Mouse (Mus musculus): ENCODE data around the gene Trpm3. TPM values are rescaled to one million over a fixed set of nuclear protein-coding genes. Genes with fewer than 3 reads are reported as not detected.
A peak's percentile ranks its signal among the peaks of the same experiment; 100 is the strongest.

The Trpm3 gene
- polyA plus RNA-seq, 1 experiment from 2014 or later, result 17.5 TPM

DNA sequence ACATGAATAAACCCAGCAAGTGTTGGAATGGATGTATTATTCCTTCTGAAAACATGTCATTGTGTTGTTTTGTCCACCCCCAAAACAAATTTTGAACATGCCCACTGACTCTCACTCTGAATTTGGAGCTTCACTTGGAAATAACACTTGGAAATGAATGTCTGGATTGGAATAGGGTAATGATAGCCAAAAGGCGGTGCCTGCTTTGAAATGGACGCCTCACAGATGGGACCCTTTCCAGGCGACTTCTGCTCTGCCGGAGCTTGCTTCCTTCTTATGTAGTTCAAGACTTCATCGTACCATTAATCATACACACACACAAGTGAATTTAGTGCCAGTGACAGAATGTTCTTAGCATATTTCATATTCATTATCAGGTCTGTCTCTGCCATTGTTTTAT lies 312.4 kb downstream of the Trpm3 start:
- Histone ChIP-seq H3K4me1 (replicated peaks; ENCODE audit: control insufficient read depth, insufficient read depth, low read length) (peaks cover 4% of the 10 kb centered on the region), H3K9ac (replicated peaks; ENCODE audit: low read depth, low read length) (no peak overlapping the region), H3K27ac (ENCODE audit: low read length) (no peak overlapping the region), H3K4me2 (ENCODE audit: low read length) (no peak overlapping the region), H3K27me3 (replicated peaks; ENCODE audit: control insufficient read depth, insufficient read depth, low read length) (no peaks in the 10 kb centered on the region), H3K4me3 (replicated peaks; ENCODE audit: low read length) (no peak overlapping the region), H3K36me3 (ENCODE audit: control insufficient read depth, insufficient read depth) (no peaks in the 10 kb centered on the region), H3K9me3 (ENCODE audit: control insufficient read depth, low read length) (no peaks in the 10 kb centered on the region)
- no peak for ATAC-seq
- 84% methylated on average over 5 of the region's 5 CpGs for WGBS

DNA sequence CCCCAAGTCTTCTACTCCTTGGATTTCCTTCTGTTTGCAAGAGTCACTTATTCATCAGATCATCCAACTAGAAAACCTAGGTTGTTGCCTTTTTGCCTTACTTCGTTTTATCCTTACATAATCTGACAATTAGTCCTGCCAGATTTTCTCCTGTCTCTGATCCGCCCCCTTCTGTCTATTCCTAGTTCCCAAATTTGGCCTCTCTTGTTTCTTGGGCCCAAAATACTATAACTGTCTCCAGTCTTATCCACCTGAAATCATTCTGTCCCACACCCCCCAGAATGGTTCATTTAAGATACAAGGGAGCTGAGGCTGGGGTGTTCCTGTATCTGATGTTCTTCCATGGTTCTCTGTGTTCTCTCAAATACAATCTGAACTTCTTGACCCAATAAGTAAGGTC lies 318.1 kb downstream of the Trpm3 start:
- Histone ChIP-seq H3K4me3 (replicated peaks; ENCODE audit: low read length) (no peak overlapping the region), H3K4me2 (ENCODE audit: low read length) (no peak overlapping the region), H3K27ac (ENCODE audit: low read length) (no peak overlapping the region), H3K36me3 (ENCODE audit: control insufficient read depth, insufficient read depth) (no peaks in the 10 kb centered on the region), H3K9me3 (ENCODE audit: control insufficient read depth, low read length) (no peaks in the 10 kb centered on the region), H3K4me1 (replicated peaks; ENCODE audit: control insufficient read depth, insufficient read depth, low read length) (no peaks in the 10 kb centered on the region), H3K27me3 (replicated peaks; ENCODE audit: control insufficient read depth, insufficient read depth, low read length) (no peaks in the 10 kb centered on the region), H3K9ac (replicated peaks; ENCODE audit: low read depth, low read length) (no peak overlapping the region)
- 82% methylated on average over 2 of the region's 2 CpGs for WGBS
- no peak for ATAC-seq

- no peak for ATAC-seq
- no peak overlapping the region for H3K4me3 ChIP-seq (replicated peaks; ENCODE audit: low read length)
- no peak overlapping the region for H3K9ac ChIP-seq (replicated peaks; ENCODE audit: low read depth, low read length)
- H3K9me3 ChIP-seq (ENCODE audit: control insufficient read depth, low read length), result no peaks in the 10 kb centered on the region
- H3K4me1 ChIP-seq (replicated peaks; ENCODE audit: control insufficient read depth, insufficient read depth, low read length), result no peaks in the 10 kb centered on the region
- no peak overlapping the region for H3K4me2 ChIP-seq (ENCODE audit: low read length)
- no peaks in the 10 kb centered on the region for H3K36me3 ChIP-seq (ENCODE audit: control insufficient read depth, insufficient read depth)
- H3K27ac ChIP-seq (ENCODE audit: low read length), result no peak overlapping the region
- no peaks in the 10 kb centered on the region for H3K27me3 ChIP-seq (replicated peaks; ENCODE audit: control insufficient read depth, insufficient read depth, low read length)
Observed at GRCm38 (mm10) chr19:22462043-22462442, 323.2 kb downstream of the Trpm3 start.

DNA sequence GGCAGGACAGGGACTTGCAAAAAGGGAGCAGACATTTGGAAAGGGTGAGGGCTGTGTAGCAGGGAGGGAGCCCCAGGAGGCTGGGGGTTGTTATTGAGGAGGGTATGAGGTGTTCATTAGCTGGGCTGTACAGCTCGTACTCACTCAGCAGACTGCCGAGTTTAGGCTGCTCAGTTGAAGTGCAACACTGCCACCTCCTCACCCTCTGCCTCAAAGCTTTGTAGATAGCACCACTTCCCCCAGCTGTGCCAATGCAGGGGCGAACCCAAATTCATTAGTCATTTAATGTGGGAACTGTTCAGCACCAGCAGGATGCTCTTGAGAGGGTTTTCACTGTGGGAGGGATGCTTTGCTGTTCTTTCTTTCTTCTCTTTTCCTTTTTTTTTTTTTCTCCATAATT lies 324.7 kb downstream of the Trpm3 start:
- ATAC-seq, result no peak
- Histone ChIP-seq H3K9me3 (ENCODE audit: control insufficient read depth, low read length) (no peaks in the 10 kb centered on the region), H3K9ac (replicated peaks; ENCODE audit: low read depth, low read length) (no peak overlapping the region), H3K27ac (ENCODE audit: low read length) (no peak overlapping the region), H3K27me3 (replicated peaks; ENCODE audit: control insufficient read depth, insufficient read depth, low read length) (no peaks in the 10 kb centered on the region), H3K4me1 (replicated peaks; ENCODE audit: control insufficient read depth, insufficient read depth, low read length) (no peaks in the 10 kb centered on the region), H3K4me2 (ENCODE audit: low read length) (no peak overlapping the region), H3K36me3 (ENCODE audit: control insufficient read depth, insufficient read depth) (no peaks in the 10 kb centered on the region), H3K4me3 (replicated peaks; ENCODE audit: low read length) (no peak overlapping the region)
- WGBS, result 51% methylated on average over 3 of the region's 3 CpGs

DNA sequence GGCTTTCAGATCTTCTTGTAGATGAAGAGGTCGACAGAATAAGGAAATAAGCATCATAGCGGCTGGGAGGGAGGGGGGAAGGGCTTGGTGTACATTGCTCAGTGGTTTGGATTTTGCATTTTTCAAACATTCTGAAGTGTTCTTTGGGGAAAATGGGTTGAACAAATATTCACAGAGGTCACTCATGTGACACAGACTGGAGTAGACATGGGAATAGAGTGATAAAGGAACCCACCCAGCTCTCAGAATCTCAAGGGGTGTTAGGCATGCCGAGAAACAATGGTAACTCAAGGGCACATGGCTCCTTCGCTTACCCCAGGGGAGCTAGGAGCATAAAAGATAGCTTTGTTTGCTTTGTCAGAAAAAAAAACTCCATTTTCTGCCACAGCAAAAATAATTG lies 330.8 kb downstream of the Trpm3 start:
- Histone ChIP-seq H3K4me2 (ENCODE audit: low read length) (no peak overlapping the region), H3K4me3 (replicated peaks; ENCODE audit: low read length) (no peak overlapping the region), H3K36me3 (ENCODE audit: control insufficient read depth, insufficient read depth) (no peaks in the 10 kb centered on the region), H3K27ac (ENCODE audit: low read length) (no peak overlapping the region), H3K9ac (replicated peaks; ENCODE audit: low read depth, low read length) (no peak overlapping the region), H3K27me3 (replicated peaks; ENCODE audit: control insufficient read depth, insufficient read depth, low read length) (no peaks in the 10 kb centered on the region), H3K9me3 (ENCODE audit: control insufficient read depth, low read length) (no peaks in the 10 kb centered on the region), H3K4me1 (replicated peaks; ENCODE audit: control insufficient read depth, insufficient read depth, low read length) (no peaks in the 10 kb centered on the region)
- 76% methylated on average over 4 of the region's 4 CpGs for WGBS
- no peak for ATAC-seq

DNA sequence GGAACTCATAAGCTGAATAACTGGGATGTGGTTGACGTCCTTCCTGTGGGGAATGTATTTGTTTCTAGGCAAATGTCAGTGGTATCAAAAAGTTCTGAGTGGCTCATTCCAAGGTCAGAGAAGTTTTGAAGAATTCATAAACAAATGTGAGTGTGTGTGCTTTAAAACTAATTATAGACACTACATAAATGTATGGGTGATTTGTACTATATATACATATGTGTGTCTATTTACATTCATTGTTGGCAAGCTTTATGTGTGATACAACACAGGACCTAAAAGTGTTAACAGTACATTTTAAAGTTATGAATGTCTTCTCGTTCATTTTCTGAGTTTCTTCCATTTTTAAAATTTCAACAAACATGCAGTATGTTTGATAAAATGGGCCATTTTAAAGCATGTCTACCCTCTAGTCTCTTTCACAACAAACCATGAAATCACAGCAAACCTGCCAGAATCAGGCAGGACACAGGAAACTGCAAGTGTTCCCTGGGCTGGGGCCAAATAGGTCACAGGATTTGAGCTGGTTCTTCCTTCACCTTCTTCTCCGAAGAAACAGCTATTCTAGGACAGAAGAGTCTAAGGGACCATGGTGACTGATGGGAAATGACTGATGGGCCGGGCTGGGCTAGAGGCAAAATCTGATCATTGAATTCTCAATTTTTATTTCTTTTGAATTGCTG lies 334.3 kb downstream of the Trpm3 start:
- no peak overlapping the region for H3K4me3 ChIP-seq (replicated peaks; ENCODE audit: low read length)
- H3K4me1 ChIP-seq (replicated peaks; ENCODE audit: control insufficient read depth, insufficient read depth, low read length), result no peaks in the 10 kb centered on the region
- no peaks in the 10 kb centered on the region for H3K9me3 ChIP-seq (ENCODE audit: control insufficient read depth, low read length)
- no peaks in the 10 kb centered on the region for H3K27me3 ChIP-seq (replicated peaks; ENCODE audit: control insufficient read depth, insufficient read depth, low read length)
- no peak overlapping the region for H3K9ac ChIP-seq (replicated peaks; ENCODE audit: low read depth, low read length)
- 86% methylated on average over 4 of the region's 4 CpGs for WGBS
- no peak overlapping the region for H3K4me2 ChIP-seq (ENCODE audit: low read length)
- no peaks in the 10 kb centered on the region for H3K36me3 ChIP-seq (ENCODE audit: control insufficient read depth, insufficient read depth)
- no peak for ATAC-seq
- no peak overlapping the region for H3K27ac ChIP-seq (ENCODE audit: low read length)

- Histone ChIP-seq H3K4me1 (replicated peaks; ENCODE audit: control insufficient read depth, insufficient read depth, low read length) (no peaks in the 10 kb centered on the region), H3K9me3 (ENCODE audit: control insufficient read depth, low read length) (no peaks in the 10 kb centered on the region), H3K4me2 (ENCODE audit: low read length) (no peak overlapping the region), H3K9ac (replicated peaks; ENCODE audit: low read depth, low read length) (no peak overlapping the region), H3K36me3 (ENCODE audit: control insufficient read depth, insufficient read depth) (no peaks in the 10 kb centered on the region), H3K27ac (ENCODE audit: low read length) (no peak overlapping the region), H3K27me3 (replicated peaks; ENCODE audit: control insufficient read depth, insufficient read depth, low read length) (no peaks in the 10 kb centered on the region), H3K4me3 (replicated peaks; ENCODE audit: low read length) (no peak overlapping the region)
- ATAC-seq, result no peak
- WGBS, result 87% methylated on average over 6 of the region's 6 CpGs
Observed at GRCm38 (mm10) chr19:22478295-22478989, 339.6 kb downstream of the Trpm3 start.

DNA sequence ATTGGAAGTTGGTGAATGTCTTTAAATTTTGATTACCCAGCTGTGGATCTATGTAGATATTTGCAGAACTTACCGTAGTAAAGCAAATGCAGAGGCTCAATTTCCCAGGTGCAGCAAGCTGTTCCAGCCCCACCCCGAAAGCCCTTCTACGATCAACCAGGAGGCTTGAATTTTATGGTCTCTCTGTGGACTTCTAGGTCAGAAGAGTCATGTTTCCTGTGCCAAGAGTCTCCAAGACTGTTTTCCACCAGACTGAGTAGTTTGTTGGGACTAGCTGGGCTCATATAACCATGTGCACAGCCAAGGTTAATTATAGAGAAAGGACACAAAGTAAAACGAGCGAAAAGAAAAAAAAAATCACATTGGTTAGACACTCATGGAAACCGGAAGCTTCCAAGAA lies 364.6 kb downstream of the Trpm3 start:
- WGBS, result 93% methylated on average over 6 of the region's 6 CpGs
- Histone ChIP-seq H3K36me3 (ENCODE audit: control insufficient read depth, insufficient read depth) (no peaks in the 10 kb centered on the region), H3K9me3 (ENCODE audit: control insufficient read depth, low read length) (no peaks in the 10 kb centered on the region), H3K4me2 (ENCODE audit: low read length) (no peak overlapping the region), H3K27ac (ENCODE audit: low read length) (no peak overlapping the region), H3K4me3 (replicated peaks; ENCODE audit: low read length) (no peak overlapping the region), H3K4me1 (replicated peaks; ENCODE audit: control insufficient read depth, insufficient read depth, low read length) (no peaks in the 10 kb centered on the region), H3K27me3 (replicated peaks; ENCODE audit: control insufficient read depth, insufficient read depth, low read length) (no peaks in the 10 kb centered on the region), H3K9ac (replicated peaks; ENCODE audit: low read depth, low read length) (no peak overlapping the region)
- no peak for ATAC-seq

- Histone ChIP-seq H3K27ac (ENCODE audit: low read length) (no peak overlapping the region), H3K9me3 (ENCODE audit: control insufficient read depth, low read length) (no peaks in the 10 kb centered on the region), H3K4me3 (replicated peaks; ENCODE audit: low read length) (no peak overlapping the region), H3K36me3 (ENCODE audit: control insufficient read depth, insufficient read depth) (no peaks in the 10 kb centered on the region), H3K27me3 (replicated peaks; ENCODE audit: control insufficient read depth, insufficient read depth, low read length) (no peaks in the 10 kb centered on the region), H3K4me2 (ENCODE audit: low read length) (no peak overlapping the region), H3K4me1 (replicated peaks; ENCODE audit: control insufficient read depth, insufficient read depth, low read length) (no peaks in the 10 kb centered on the region), H3K9ac (replicated peaks; ENCODE audit: low read depth, low read length) (no peak overlapping the region)
- WGBS, result 77% methylated on average over 6 of the region's 6 CpGs
- peak; percentile 66; the same call in 1 of the 2 replicates for ATAC-seq
Observed at GRCm38 (mm10) chr19:22518508-22518907, 379.7 kb downstream of the Trpm3 start.
